Mouse (Mus musculus) lung, adult 2 months (tissue): Measurements from ENCODE around the gene Slc7a10. TPM values are rescaled to one million over a fixed set of nuclear protein-coding genes. Genes with fewer than 3 reads are reported as not detected.
A peak's percentile ranks its signal among the peaks of the same experiment; 100 is the strongest.

ENCODE experiments used
- DNase-seq: peaks from one replicate; pipeline ENCODE4 v3.0.0; 2022
- H3K4me1 ChIP-seq: fragments of 200-500 bp; 2 replicates; pipeline ENCODE4 v1.6.1; 2011; ENCODE audit warnings: low read length; ENCODE audit not compliant: control insufficient read depth, insufficient read depth
- H3K4me3 ChIP-seq: fragments of 200-500 bp; replicated peaks from 2 replicates; pipeline ENCODE3; 2011; ENCODE audit warnings: low read depth, mild to moderate bottlenecking, control low read depth, low read length; ENCODE audit errors: extremely low read depth
- CTCF ChIP-seq: fragments of 200-500 bp; IDR thresholded peaks from 2 replicates; pipeline ENCODE4 v1.5.1; 2011; ENCODE audit warnings: mild to moderate bottlenecking, low read length, control low read depth; ENCODE audit not compliant: insufficient read depth
- POLR2A ChIP-seq: fragments of 200-500 bp; IDR thresholded peaks from 2 replicates; pipeline ENCODE4 v1.6.1; 2011; ENCODE audit warnings: low read depth, mild to moderate bottlenecking, control low read depth, low read length, borderline replicate concordance; ENCODE audit errors: extremely low read depth
- WGBS: fragments of 180-500 bp; shearing (Covaris S2); methylation state at CpG from one replicate; pipeline ENCODE4 v1.1.7; 2018; 5-methylcytosine and 5-hydroxymethylcytosine counted together
- polyA plus RNA-seq: library from polyadenylated mRNA; depleted of rRNA; stranded (reverse); fragments of >200 nt; gene quantifications from 2 replicates; pipeline ENCODE4 v1.2.3, GENCODE M21; 2012; rRNA removed

The Slc7a10 gene
- 81.4 and 82.4 TPM in 2 replicates for polyA plus RNA-seq

DNA sequence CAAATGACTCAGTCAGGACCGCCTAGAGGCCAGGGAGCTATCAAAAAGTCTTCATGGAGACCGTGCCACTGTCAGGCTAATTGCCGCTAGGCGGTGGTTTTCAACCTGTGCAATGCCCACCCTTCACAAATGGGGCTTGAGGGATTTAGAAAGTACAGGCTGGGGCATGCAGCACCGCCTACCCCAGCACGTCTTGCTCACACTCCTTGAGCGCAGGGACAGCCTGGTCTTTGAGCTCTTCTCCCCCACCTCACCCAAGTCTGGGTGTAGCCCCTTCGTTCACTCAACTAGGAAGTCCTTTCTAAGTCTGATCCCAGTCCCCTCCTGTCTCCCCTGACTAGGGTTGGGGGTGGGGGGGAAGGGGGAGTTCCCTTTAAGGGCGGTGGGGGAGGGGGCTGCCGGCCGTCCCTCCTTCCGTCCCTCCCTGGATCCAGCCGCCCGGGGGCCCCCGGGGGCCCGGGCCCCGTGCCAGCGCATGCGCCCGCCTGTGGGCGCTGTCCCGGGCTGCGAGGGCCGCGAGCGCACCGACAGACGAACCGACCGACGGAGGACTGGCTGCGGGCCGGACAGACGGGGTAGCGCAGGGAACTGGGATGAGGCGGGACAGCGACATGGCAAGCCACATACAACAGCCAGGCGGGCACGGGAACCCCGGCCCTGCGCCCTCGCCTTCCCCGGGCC lies at the start of gene Slc7a10:
Gene Slc7a10 (plus strand): TSS at position 497 of the 681 bp plus-strand sequence.
- Histone ChIP-seq H3K4me1 (no peaks in the 10 kb centered on the region; the same call in 1 of the 2 replicates), H3K4me3 (peak within 1 kb of the TSS; percentile 53)
- no peak for DNase-seq
- WGBS = 3% methylated on average over 43 of the region's 43 CpGs
- TF ChIP-seq POLR2A (no peak), CTCF (no peak)

DNA sequence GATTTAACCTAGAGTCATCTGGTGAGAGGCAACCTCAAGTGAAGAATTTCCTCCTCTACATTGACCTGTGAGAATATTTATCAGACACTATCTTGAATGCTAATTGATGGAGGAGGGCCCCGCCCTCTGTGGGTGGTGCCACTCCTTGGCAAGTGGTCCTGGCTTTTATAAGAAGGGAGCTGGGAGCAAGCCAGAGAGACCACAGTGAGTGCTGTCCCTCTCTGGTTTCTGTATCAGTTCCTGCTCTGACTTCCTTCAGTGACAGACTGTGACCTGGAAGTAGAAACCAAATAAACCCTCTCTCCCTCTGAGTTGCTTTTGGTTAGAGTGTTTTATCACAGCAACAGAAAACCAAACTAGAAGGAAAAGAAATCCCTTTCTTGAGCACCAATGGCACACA lies 48.7 kb upstream of the Slc7a10 start:
- no peak for TF ChIP-seq CTCF
- TF ChIP-seq POLR2A = no peak
- WGBS = 81% methylated on average over 1 of the region's 1 CpGs
- no peak for DNase-seq
- H3K4me3 ChIP-seq = no peak overlapping the region
- H3K4me1 ChIP-seq = peaks cover 5% of the 10 kb centered on the region; the same call in 1 of the 2 replicates

DNA sequence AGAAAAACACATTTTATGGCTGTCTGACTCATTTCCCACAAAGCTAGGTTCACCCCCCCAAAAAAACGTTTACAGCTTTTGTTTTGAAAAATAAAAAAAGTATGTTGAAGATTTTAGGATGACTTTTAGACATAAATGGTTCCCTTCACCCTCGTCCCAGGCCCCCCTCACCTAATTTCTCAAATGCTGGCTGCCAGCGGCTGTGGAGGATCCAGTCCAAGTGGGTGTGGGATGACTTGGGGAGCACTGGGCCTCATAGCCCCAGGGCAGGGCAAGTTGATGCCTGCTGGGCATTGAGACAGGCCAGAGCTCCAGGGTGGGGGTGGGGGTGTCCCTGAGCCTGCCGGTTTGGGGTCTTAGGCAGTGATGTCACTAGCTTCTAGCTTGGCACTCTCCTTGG lies 47.7 kb upstream of the Slc7a10 start:
- no peak for DNase-seq
- peaks cover 5% of the 10 kb centered on the region; the same call in 1 of the 2 replicates for H3K4me1 ChIP-seq
- no peak for TF ChIP-seq POLR2A
- TF ChIP-seq CTCF = no peak
- no peak overlapping the region for H3K4me3 ChIP-seq
- 61% methylated on average over 4 of the region's 4 CpGs for WGBS

DNA sequence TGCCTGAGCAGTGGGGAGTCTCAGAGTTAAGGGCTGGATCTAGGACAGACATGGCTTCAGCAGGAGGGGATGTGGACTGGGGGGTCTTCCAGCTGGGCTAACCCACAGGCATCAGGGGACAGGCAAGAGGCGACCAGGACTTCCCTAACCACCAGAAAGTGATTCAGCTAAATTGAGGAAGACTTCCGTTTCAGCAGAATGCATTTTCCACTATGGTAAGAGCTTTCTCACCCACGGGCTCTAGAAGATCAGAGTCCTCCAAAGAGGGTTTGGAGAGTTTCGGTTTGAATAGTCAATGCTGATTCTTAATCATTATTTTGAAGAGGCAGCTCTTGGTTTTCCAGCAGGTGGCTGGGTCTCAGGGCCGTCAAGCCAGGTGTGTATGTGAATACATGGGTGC lies 46.3 kb upstream of the Slc7a10 start:
- no peak for TF ChIP-seq POLR2A
- no peak for TF ChIP-seq CTCF
- H3K4me3 ChIP-seq = no peak overlapping the region
- 0 out of 2 replicates have a peak, but pooled peaks cover 3% of the 10 kb centered on the region for H3K4me1 ChIP-seq
- 75% methylated on average over 5 of the region's 5 CpGs for WGBS
- no peak for DNase-seq

DNA sequence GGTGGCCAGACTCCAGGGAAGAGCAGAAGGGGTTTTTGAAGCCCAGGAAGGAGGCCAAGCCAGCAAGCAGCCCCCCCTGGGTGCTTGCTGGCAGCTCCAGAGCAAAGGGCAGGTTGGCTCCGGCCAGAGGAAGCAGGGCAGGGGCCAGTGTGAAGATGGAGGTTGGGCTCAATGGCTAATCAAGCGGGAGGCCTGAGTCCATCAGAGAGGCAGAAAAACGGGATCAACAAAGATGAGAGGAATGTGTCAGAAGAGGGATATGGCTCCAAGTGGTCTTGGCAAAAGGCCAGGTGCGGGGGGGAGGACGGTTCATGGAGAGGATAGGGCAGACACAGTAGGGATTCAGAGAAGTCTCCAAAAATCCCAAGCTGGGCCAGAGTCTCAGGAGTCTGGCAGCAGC lies 44.7 kb upstream of the Slc7a10 start:
- Histone ChIP-seq H3K4me1 (peaks cover 2% of the 10 kb centered on the region; the same call in 1 of the 2 replicates), H3K4me3 (no peak overlapping the region)
- TF ChIP-seq CTCF (no peak), POLR2A (no peak)
- DNase-seq = no peak
- WGBS = 35% methylated on average over 5 of the region's 5 CpGs

DNA sequence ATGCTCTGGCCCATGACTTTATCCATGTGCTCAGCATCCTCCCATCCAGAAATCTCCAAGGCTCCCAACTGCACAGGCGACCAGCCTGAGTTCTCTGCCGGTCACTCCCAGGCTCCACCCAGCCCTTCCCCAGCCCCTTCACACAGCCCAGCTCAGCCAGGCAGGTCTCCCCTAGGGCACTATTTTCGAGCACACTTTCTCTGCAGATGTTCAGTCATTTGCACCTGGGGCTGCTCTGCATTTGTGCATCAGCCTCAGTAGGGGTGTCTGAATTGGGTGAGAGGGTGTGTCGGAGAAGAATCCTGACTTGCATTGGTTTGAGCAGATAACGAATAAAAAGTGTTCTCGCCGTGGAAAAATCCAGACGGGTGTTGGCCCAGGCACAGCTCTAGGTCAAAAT lies 43.7 kb upstream of the Slc7a10 start:
- Histone ChIP-seq H3K4me1 (peaks cover 2% of the 10 kb centered on the region; the same call in 1 of the 2 replicates), H3K4me3 (no peak overlapping the region)
- WGBS = 70% methylated on average over 8 of the region's 8 CpGs
- DNase-seq = no peak
- no peak for TF ChIP-seq POLR2A
- TF ChIP-seq CTCF = no peak

DNA sequence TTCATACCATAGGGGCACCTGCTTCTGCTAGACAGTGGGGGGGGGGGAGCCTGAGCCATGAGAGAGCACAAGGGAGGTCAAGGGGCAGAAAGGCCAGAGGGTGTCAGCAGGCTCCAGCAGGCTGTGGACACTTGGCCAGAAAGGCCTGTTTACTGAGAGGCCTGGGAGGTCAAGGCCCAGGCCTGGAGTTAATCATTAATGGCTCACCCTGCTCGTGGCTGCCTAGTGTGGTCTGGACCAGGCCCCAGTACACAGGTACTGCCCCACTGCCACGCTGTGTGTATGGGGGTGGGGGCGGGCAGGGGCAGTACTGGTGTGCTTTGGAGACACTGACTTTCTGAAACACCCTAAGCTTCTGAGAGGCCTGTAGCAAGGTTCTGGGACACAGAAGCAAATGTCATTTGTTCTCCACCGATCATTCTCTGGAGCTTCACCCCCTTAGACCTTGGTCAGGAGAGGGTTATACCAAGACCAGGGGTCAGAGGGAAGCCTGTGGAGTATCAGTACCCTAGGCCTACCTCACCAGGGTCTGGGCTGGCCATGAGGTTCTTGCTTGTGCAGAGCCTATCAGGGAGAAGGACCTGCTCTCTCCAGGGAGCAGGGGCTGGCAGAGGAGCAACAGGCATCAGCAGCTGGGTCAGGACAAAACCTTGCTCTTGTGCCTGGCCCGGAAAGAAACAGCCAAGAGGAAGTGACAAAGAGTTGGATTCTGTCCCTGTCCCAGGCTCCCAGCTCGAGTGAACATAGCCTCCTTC lies 42.1 kb upstream of the Slc7a10 start:
- no peak overlapping the region for H3K4me3 ChIP-seq
- no peak for DNase-seq
- TF ChIP-seq CTCF (no peak), POLR2A (no peak)
- H3K4me1 ChIP-seq = peaks cover 2% of the 10 kb centered on the region; the same call in 1 of the 2 replicates
- 49% methylated on average over 6 of the region's 6 CpGs for WGBS

DNA sequence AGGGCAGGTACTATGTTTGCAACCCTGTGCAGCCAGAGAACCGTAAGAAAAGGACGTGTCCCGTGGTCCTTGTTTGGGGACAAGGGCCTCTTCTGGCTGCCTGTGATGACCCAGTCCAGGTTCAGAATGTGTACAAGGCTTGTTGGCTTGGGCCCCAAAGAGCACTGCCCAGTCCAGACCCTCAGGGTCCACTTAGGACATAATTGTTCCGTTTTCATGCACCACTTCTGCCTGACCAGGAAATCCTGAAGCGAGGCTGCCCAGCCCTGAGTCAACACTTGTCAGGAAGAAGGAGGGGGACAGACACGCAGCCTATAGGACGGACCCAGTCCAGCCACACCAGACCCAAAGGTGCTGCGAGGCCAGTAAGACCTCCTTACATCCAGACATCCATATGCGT lies 41.1 kb upstream of the Slc7a10 start:
- DNase-seq = peak; percentile 65
- TF ChIP-seq POLR2A = 0 out of 2 replicates have a peak, but pooled peaks have one; percentile 19
- TF ChIP-seq CTCF = no peak
- 47% methylated on average over 9 of the region's 9 CpGs for WGBS
- H3K4me3 ChIP-seq = no peak overlapping the region
- peaks cover 2% of the 10 kb centered on the region; the same call in 1 of the 2 replicates for H3K4me1 ChIP-seq

DNA sequence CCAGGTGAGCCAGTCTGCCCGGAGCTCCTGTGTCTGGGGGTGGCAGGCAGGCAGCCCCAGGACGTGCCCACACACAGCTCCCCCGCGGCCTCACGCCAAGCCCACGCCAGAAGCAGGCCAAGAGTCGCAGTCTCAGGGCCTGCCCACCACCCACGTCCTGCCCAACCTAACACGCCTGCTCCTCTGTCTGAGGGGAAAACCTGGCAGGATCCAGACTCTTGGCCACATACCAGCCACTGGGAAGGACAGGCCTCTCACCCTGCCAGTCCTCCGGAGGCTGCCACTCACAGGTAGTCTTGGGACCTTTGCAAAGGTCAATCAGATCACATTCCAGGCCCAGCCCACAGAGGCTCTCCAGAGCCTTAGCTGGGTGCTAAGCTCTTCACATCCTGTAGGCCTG lies 39.9 kb upstream of the Slc7a10 start:
- TF ChIP-seq CTCF (no peak), POLR2A (no peak)
- no peak overlapping the region for H3K4me3 ChIP-seq
- DNase-seq = peak; percentile 65
- 53% methylated on average over 10 of the region's 10 CpGs for WGBS
- H3K4me1 ChIP-seq = peaks cover 2% of the 10 kb centered on the region; the same call in 1 of the 2 replicates

DNA sequence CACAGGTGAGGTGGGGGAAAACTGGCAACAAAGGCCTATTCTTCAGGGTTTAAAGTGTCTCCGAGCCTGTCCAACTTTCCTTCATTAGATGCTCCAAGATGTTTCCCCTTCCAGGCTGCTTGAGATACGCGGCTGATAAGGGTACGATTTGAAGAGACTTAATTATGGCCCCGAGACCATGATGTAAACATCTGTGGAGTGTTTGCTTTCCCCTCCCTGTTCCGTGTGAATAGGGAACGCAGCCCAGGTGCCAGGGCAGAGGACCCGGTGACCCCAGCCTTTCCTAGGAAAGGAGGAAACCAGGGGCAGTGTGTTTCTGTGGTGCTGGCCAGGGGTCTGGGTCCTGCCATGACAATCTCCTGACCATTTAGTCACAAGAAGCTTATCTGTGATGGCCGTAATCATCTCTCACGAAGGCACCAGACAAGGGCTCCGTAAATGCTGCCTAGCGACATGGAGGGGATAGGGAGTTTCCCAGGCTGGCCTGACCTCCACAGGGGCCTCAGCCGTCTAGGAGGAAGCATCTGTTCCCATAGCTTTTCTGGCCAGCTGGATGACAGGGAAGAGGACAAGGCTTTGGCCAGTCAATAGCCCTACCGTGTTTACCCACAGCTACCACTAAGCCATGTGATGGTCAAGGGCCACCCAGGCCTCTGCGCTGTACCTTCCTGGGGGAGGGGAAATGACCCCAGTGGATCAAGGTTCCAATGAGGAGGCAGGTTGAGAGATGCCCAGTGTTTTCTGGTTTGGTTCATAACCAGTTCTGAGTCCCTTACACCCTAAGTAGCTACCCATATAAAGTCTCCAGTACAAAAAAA lies 36.4 kb upstream of the Slc7a10 start:
- Histone ChIP-seq H3K4me1 (peaks cover 2% of the 10 kb centered on the region; the same call in 1 of the 2 replicates), H3K4me3 (no peak overlapping the region)
- WGBS = 28% methylated on average over 15 of the region's 15 CpGs
- TF ChIP-seq POLR2A = no peak
- TF ChIP-seq CTCF = no peak
- no peak for DNase-seq
